Mouse (Mus musculus) embryonic fibroblast, embryonic 13.5 days (primary cell): ENCODE results near the gene Rap2c.

Source experiments
- CTCF ChIP-seq: IDR thresholded peaks from 2 replicates; pipeline ENCODE4 v1.5.1; 2011; ENCODE audit warnings: mild to moderate bottlenecking, control low read depth, low read length, moderate library complexity, borderline replicate concordance; ENCODE audit not compliant: insufficient read depth
- POLR2A ChIP-seq: IDR thresholded peaks from 2 replicates; pipeline ENCODE4 v1.6.1; 2011; ENCODE audit warnings: low read depth, mild to moderate bottlenecking, control low read depth, low read length, moderate library complexity

DNA sequence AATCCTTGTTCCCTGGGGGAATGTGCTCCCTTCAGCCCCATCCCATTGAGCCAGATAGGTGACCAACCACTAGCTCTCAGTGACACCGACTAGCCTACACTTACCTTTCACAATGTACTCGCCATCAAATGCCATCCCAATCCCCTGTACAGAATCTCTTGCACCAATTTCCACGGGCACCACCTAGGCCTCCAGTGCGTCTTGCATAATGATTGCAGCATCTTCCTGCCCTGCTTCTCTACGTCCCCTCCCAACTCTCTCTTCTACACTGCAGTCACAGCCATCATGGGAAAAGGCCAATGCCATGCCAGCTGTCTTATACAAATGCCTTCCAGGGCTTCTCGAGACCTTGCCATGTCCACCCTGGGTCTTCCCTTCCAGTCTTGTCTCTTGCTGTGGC lies 27.9 kb downstream of the Rap2c start:
- TF ChIP-seq POLR2A (no peak), CTCF (no peak)
